Mouse (Mus musculus) frontal cortex, postnatal 25 days (tissue): Measurements from ENCODE around the gene Prl6a1.

Experiments
- DNase-seq, 2 experiments: peaks; one replicate each; pipeline ENCODE4 v3.0.0; 2022; ENCODE audit warnings: low spot score in 2 of 2

The Prl6a1 gene

GRCm38 (mm10) chr13:27312334-27313225, at the start of gene Prl6a1:
TSS of gene Prl6a1 (plus strand) at chr13:27312627.
- no peak for DNase-seq

GRCm38 (mm10) chr13:27334989-27335388, 22.6 kb downstream of the Prl6a1 start:
- DNase-seq, result no peak

- no peak for DNase-seq
These were observed 30.4 kb downstream of the Prl6a1 start for GRCm38 (mm10) chr13:27342733-27343275.

GRCm38 (mm10) chr13:27345373-27345772, 32.9 kb downstream of the Prl6a1 start, which contains the start of gene Prl8a2:
TSS of gene Prl8a2 (plus strand) at chr13:27345673.
- DNase-seq, result no peak
